Mouse (Mus musculus): Measurements from ENCODE around the gene Foxp1. TPM values are rescaled to one million over a fixed set of nuclear protein-coding genes. Genes with fewer than 3 reads are reported as not detected.

The Foxp1 gene
- total RNA-seq, 2 experiments from 2014 or later, result 35.0 to 46.2 TPM

DNA sequence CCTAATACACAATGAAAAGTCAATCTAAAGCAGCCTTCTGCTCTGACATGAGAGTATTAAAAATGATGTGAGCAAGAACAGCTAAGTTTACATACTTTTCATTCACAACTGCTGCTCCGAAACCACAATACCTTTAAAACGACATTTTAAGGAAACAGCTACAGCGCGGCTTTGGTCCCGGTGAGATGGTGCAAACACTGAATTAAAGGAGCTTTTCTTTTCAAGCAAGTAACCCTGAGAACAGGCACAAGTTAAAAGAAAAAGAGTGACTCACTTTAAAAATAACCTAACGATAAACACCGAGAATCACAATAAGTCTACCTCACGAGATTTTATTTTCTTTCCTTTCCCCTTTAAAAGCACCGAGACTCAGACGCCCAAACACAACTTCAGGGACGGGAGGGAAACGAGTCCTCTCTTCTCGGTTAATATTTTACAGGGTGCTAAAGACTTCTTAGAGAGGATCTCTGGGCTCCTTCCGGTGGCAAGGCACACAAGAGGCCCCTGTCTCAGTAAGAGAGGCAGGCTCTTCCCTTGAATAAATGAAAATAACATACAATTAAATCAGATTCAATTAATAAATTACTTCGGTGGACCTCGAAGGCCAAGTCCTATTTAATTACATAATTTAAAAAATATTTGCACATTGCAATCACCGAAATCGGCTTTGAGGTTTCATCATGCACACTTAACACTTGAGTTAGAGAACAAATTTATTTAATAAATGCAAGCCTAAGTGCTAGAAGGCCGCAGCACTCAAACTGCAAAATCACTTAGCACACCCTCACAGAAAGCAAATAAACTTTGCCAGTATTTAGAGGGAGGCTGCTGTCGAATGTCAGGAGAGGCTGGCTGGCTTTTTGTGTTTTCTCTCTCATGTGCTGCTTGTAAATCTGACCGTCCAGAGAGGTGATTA, 246.9 kb downstream of the Foxp1 start:
- ATAC-seq (replicated peaks; ENCODE audit: low FRiP score, low TSS enrichment, poor library complexity, severe bottlenecking), result no peak

DNA sequence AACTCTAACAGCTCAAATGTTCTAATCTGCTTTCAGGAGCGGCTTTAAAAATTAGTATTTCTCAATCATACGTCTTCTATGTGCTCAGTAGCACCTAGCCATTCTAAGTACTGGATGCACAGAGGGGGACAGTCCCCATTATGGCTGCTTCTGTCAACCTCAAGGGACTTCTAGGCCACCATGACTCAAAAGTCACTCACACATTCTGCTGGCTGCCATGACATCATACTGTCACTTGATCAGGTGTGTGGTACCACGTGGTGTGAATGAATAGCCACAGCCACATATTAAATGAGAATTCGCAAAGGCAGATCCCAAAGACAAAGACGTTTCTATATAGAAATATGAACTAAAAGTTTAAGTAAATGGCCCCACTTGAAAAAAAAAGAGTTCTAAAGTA, 247.9 kb downstream of the Foxp1 start:
- ATAC-seq (replicated peaks; ENCODE audit: low FRiP score, low TSS enrichment, poor library complexity, severe bottlenecking), result no peak

DNA sequence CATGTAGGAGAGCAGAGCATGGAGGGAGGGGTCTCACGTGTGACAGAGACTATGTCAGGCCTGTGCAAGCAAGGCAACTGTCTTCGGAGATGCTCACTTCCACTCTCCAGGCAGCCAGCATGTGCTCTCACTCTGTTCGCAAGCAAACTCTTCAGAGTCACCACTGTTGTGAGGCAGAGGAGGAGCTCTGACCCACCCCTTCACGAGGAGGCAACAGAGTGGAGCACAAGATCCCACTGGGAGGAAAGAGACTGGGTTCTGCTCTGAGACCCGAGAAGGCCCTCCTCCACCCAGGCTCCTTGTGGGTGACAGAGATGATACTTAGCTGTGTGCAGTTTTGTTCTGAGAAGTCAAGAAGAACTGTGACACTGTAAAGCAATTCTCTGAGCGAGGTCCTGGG, 248.3 kb downstream of the Foxp1 start:
- no peak for ATAC-seq (replicated peaks; ENCODE audit: low FRiP score, low TSS enrichment, poor library complexity, severe bottlenecking)

DNA sequence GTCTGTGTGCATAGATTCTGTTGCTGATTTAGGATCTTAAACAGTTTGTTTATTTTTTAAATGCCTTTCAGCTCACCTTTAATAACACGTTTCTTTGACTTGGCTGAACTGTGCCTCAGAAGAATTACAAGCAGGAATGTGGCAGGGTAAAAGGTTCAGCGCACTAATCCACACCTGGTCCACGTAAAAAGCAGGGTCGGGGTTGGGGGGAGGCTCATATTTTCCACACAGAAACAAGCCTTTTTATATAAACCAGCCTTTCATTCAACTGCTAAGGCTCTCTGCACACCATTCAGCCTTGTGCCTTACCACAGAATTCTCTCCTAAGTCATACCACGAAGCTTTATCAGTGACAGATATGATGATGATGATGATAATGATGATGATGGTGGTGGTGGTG, 249.3 kb downstream of the Foxp1 start:
- no peak for ATAC-seq (replicated peaks; ENCODE audit: low FRiP score, low TSS enrichment, poor library complexity, severe bottlenecking)

DNA sequence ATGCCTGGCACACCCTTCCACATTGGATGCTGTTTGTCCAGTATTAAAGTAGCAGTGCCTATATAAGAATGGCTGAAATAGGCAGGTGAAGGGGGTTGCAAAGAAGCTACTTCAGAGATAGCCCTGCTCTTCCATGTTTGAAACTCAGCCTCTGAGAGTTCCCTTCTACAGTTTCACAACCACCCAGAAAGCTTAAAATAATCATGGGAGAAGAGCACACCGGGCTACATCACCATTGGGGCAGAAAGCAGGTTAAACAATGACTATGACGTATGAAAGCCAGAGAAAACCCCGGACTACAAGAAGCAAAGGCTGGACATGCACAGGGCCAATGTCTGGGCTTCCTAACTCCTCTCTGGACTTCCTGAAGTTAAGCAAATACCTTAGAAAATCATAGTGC, 250.3 kb downstream of the Foxp1 start:
- no peak for ATAC-seq (replicated peaks; ENCODE audit: low FRiP score, low TSS enrichment, poor library complexity, severe bottlenecking)

DNA sequence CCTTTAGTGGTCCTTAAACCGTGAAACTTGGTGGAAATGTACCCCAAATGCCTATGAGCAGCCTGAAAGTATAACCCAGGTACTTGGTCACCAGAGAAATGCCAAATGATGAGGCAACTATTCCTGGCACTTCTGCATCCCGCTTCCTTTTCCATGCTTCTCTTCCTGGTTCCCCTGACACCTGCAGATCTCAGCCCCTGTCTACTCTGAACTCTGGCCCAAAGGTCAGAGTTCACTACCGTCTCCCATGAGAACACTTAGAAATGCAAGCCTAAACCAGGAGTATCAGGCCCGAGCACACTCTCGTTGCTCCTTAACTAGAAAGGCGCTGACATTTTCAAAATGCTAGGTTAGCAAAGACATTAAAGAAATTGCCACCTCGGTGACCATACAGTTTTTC, 250.8 kb downstream of the Foxp1 start:
- no peak for ATAC-seq (replicated peaks; ENCODE audit: low FRiP score, low TSS enrichment, poor library complexity, severe bottlenecking)

DNA sequence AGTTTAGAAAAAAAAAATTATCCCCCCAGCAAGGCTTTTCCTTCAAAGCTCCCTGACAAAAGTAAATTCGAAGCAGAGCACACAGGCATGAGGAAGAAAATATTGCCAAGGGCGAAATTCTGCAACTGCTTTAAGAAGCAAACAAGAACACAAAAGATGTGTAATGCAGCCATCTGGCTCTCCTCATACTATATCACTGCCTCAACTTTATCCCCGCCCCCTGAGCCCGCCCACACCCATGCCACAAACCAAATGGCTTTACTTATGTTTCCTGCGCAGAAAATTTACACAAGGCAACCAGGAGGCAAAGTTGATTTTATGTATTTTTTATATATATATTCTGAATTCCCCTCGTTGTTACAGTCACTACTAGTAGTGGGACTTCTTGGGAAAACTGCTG, 252.6 kb downstream of the Foxp1 start:
- no peak for ATAC-seq (replicated peaks; ENCODE audit: low FRiP score, low TSS enrichment, poor library complexity, severe bottlenecking)

DNA sequence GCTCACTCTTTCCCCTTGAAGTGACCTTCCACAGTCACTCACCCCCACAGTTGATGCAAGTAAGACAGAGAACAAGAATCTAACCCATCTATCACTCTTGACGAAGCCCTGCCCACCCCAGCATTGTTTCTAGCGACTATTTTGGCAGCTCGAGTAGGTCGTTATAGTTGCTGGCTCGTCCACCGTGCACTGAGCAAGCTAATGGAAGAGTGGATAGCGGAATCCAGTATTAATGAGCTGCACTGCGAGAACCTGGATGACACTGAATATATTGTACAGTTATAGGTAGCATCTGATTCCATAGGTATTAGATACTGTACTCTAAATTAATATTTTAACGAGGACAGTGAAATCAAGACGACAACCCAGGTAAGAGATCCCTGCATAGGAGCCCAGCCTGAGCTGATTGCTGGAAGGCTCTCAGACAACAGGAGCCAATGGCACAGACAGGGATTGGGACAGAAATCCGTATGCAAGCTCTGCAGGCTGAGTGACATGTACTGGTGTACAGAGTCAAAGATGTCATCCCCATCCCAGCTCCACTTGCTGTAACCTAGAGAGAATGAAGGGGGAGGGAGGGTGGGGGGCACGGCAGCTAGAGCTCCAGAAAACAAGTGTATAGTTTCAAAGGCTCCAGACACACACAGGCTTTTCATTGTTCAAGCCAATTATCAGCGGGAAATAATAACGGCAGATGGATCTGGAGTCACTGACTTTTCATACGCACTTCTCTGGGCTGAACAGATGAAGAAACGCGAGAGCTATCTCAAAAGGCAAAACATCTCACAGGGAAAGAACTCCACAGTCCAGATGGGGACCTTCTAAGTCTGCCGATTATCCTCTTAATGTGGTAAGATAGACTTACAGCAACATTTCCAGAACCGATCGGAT, 254.1 kb downstream of the Foxp1 start:
- ATAC-seq (replicated peaks; ENCODE audit: low FRiP score, low TSS enrichment, poor library complexity, severe bottlenecking), result no peak

DNA sequence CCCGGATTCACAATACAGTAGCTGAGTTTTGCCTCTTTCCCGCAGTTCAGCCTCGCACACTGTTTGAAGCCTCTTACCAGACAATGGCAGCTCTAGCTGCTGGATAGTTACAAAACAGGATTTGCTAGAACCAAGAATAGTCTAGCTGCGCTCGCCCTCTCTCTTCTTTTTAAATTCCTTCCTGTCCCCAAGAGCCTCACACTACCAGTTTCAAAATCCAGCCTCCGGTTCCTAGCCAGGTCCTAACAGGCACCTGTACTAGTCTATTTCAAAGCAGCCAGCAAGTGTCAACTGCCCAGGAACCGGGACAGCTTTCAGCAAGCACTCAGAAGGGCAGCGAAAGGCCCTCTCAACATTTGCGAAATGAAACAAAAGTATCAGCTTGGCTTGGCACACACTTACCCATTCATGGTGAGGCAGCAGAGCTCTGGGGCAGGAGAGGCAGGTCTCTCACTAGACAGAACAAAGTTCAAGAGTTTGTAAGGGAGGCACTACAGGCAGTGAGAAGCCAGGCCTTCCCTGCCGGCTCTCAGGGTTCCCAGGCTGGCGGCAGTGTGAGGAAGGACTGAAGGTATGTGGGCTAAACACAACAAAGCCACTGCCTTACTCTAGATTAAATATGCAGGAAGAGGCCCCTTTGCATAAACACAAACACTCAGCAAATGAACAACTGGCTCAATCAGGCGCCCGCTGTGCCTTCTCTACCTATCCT, 256.4 kb downstream of the Foxp1 start:
- ATAC-seq (replicated peaks; ENCODE audit: low FRiP score, low TSS enrichment, poor library complexity, severe bottlenecking), result peak; percentile 24; the same call in 1 of the 2 replicates

DNA sequence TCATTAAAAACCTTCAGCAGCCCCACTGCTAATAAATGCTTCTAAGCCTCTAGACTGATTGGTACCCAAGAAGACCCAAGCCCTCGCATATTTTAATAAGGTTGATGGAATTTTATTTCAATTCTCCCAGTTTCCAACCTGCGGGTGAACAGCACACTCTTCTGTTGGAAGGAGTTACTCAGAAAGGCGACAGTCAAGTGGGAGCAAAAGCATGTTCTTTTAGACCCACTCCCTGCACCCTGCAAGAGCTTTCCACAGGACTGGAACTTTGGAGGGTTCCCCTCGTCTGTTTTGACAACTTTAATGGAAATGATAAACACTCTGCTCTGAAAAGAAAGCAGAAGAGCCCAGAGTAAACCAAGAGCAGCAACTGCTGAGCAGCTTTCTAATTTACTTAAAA, 257.3 kb downstream of the Foxp1 start:
- no peak for ATAC-seq (replicated peaks; ENCODE audit: low FRiP score, low TSS enrichment, poor library complexity, severe bottlenecking)

DNA sequence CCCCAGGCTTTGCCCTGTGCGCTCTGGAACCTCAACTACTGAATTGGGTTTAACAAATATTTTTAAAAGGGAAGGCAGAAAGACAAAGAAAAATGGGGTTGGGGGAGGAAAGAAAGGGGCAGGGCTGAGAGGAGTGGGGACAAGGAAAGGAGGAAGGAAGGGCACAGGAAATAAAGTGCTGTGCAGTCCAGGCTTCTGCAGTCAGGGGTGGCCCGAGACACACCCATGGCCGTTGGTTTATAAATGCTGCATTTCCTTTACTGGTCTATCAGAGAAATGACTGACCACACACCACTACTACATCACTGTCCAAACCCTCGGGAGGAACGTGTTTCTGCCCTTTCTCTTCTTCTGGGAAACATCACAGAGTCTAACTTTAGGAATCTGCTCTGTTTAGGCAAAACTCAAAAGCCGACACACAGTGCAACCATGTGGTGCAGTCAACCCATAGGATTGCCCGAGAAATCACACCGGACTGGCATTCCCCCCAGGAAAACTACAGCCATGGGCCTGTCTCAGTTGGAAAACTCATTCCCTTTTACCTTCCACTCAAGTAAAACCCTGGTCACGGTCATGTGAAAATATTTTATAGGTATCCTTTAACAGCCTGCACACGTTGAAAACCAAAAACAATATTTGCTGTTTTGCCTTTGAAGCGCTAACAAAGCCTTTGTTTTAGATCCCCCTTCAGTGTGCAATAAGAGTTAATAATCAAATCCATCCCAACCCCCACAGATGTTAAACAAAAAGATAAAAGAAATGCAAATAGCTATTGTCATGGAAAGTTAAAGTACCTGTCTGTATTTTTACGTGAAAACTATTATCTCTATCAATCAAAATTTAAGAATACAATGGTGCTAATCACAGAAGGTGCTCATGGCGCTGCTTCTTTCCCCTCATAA, 258.1 kb downstream of the Foxp1 start:
- ATAC-seq (replicated peaks; ENCODE audit: low FRiP score, low TSS enrichment, poor library complexity, severe bottlenecking), result 0 out of 2 replicates have a peak, but pooled peaks have one; percentile 33

DNA sequence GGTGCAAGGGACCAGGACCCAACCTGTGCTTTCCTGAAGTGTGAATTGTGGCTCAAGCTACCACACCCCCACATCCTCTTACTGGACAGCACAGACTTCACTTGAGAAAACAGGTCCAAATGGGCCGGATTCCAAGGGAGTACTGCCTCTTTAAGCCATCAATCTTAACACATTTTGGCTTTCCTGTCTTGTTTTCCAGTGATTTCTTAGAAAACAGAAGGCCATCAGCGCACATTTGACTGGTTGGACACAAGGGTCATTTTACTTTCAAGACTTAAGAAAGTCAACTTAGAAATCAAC, 258.7 kb downstream of the Foxp1 start:
- ATAC-seq (replicated peaks; ENCODE audit: low FRiP score, low TSS enrichment, poor library complexity, severe bottlenecking), result no peak

DNA sequence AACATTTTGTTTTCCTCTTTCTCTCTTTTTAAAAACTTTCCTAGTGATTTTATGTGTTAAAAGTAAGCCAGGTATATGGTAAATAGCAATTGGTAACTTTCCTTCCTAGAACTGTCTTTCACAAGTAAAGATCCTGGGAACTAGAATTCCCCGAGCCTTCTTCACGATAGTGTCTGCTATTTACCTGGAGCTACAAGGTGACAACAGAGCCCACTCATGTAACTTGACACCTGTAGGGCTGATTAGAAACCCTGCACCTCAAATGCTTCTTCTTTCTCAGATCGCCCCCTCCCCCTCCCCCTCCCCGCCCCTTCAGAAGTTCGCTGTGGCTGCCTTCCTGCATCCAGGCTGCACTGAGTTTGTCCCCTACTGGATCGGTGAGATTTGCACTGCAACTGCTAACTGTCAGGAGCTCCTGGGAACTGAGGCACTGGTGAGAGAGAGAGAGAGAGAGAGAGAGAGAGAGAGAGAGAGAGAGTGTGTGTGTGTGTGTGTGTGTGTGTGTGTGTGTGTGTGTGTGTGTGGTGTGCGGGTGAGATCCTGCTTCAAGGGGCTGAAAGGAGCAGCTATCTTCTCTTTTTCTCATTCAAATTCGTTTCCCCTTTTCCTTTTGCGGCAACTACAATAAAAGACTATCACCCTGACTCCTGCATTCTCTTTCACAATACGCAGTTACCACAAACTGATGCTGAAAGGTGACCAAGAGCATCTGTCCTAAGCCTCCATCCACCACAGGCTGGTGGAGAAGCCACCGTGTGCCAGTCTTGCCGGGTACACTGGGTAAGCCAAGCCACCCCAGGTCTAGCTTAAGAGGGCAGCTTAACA, 259.2 kb downstream of the Foxp1 start:
- no peak for ATAC-seq (replicated peaks; ENCODE audit: low FRiP score, low TSS enrichment, poor library complexity, severe bottlenecking)

DNA sequence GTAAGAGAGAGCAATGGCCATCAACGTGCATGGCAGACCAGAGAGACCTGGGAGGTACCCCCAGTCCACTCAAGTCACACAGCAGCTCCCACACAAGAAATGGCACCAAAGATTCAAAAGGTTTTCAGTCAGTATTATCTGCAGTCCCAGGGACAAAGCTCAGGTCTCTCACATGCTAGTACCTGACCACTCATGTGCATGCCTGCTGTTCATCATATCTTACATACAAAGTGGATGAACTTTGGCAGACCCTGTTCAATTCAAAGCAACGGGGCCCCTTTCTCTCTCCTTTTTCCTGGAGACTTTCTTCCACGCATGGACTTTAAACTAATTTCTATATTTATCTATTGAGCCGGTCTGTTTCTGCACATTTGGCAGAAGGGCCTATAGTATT, 260.8 kb downstream of the Foxp1 start:
- no peak for ATAC-seq (replicated peaks; ENCODE audit: low FRiP score, low TSS enrichment, poor library complexity, severe bottlenecking)

DNA sequence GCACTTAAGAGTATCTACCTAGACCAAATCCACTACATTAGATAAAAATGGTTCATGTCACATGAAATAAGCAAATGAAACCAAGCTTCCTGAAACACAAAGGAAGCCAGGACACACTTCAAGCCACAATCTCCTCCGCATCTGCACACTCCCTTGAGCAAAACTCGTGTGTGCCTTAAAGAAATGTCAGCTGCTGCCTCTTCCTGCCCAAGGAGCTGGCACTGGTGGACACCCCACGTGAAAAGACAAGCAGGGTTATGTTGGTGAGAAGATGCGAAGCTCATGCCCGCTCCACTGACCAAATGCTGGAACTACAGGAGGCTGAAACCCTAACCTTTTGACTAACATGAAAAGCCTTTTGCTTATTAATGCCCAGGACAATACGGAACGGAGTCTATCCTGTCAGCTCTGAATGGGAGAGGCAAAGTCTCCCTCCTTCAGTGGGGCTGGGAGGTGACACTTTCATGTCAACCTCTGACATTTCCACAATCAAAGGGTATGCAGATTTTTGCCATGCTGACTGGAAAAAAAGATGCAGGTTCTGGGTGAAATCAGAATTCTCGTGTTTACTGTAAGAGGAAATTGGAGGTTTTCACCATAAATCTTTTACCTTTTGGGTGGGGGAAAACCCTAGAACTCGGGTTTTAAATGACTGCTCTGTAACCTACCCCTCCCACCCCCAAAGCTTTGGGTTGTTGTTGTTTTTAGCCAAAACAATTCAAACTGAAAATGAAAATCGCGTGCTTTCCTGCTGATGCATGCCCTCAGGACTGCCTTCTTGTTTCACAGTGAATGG, 261.4 kb downstream of the Foxp1 start:
- ATAC-seq (replicated peaks; ENCODE audit: low FRiP score, low TSS enrichment, poor library complexity, severe bottlenecking), result peak; percentile 20; the same call in 1 of the 2 replicates

DNA sequence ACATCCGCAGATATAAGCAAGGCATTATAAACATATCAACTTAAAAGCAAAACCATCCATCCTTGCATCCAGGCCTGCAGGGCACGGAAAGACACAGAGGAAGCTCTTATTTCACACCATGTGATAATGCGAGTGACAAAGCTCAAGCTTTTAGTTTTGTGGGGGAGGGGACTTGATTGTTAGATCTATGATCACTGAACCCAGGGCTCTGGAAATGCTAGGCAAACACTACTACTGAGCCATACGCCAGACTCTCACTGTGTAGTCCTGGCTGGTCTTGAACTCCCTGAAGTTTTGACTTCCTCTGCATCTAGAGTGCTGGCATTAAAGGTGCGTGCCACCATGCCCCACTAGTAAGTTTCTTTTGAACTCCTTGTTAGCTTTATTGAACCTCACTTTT, 264.2 kb downstream of the Foxp1 start:
- ATAC-seq (replicated peaks; ENCODE audit: low FRiP score, low TSS enrichment, poor library complexity, severe bottlenecking), result no peak

DNA sequence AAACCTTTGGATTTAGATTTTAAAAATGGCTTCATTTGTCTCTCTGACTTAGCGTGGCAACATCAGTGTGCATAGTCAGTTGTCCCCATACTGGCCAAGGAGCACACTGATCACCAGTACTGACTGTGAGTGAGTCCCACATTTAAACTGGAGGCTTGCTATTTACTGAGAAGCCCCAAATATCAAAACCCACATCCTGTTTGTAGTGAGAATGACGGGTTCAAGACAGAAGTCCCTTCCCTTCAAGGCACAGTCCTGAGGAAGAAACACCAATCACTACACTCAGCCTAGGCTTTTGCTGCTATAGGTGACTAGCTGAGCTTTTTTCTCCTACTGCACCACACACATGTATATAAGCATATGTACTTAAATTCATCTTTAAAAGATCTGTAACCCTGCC, 264.8 kb downstream of the Foxp1 start:
- ATAC-seq (replicated peaks; ENCODE audit: low FRiP score, low TSS enrichment, poor library complexity, severe bottlenecking), result no peak
